Mouse (Mus musculus) megakaryocyte, embryonic 14.5 days (primary cell): ENCODE measurements at regions not wholly inside any gene's neighbourhood (a gene's known extent, or its start where the extent isn't known, plus 50 kb on each side); places are given as distances from the start of the nearest gene placed in this dataset.

Source experiments
- FLI1 ChIP-seq: IDR thresholded peaks from 2 replicates; pipeline ENCODE4 v1.6.1; 2012; ENCODE audit warnings: low read length, inconsistent platforms, mixed read lengths
- GATA1 ChIP-seq: IDR thresholded peaks from 3 replicates; pipeline ENCODE4 v1.6.1; 2012; ENCODE audit warnings: mixed read lengths, low read length, inconsistent platforms, borderline replicate concordance

DNA sequence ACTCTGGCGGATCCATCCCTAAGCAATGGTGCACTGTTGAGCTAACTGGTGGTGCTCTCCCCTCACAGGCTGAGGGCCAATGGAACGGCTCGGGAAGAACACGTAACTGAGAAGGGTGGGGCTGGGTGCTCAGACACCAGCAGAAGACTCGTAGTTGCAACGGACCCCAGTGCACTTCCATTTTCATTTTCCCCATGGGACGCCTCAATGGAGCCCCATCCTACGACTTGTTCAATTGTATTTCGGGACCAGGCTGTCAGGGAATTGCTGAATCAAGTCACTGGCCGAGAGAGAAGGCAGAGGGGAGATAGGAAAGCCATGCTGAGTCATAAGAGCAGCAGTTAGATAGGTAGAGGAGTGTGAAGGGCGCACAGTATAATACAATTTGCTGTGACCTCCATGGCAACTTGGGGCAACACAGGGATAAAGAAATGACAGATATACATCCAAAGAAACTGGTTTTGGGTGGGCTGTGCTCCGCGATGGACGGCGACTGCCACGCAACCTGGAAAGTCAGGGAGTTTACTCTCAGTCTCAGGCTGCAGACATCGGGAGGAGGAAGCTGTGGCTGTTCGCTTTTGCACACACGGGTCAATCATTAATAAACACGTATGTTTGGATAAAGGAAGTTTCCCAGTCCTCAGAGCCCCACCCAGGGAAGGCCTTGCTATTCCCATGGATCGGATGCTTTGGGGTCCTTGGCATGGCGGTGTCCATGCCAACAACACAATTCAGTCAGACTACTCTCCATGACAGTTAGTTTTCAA lies 160.1 kb downstream of the Etnk1 start:
- no peak for TF ChIP-seq GATA1
- no peak for TF ChIP-seq FLI1
